23 mouse cellular contexts compared by ENCODE assay signal in genomic region chr6:108350801-108351200, GRCm38 (mm10).
DNase-seq lines count a peak whose midpoint lies in the region; ATAC-seq and TF ChIP-seq lines count a peak whose summit lies in the region.
"Had no signal": no experiment of that assay in that cellular context is flagged by ENCODE, and none has a peak within 500 bp of the region (broad histone marks: within the 10 kb centered on the region; RNA-seq: fewer than 3 reads in every experiment).

No protein-coding gene starts in this region.

- no peak for TF ChIP-seq EP300 in heart, adult 2 months (IDR thresholded peaks at IDR 0.05; ENCODE audit: insufficient read depth, low read depth, low read length)

- no peaks in the 10 kb centered on the region for H3K27me3 ChIP-seq in heart, adult 2 months (ENCODE audit: control insufficient read depth, insufficient read depth, low read length)
- H3K27me3 ChIP-seq: CH12.LX; embryonic facial prominence, embryonic 12.5 days; forebrain, embryonic 13.5 days; forebrain, embryonic 15.5 days; Patski had no signal

- no peaks in the 10 kb centered on the region for H3K79me2 ChIP-seq in heart, adult 2 months (replicated peaks; ENCODE audit: control insufficient read depth, insufficient read depth, low read length)

- TF ChIP-seq CTCF in gastrocnemius, adult 2 months (IDR thresholded peaks at IDR 0.05), result no peak
- TF ChIP-seq CTCF in heart, adult 2 months (IDR thresholded peaks at IDR 0.05), result no peak
- no peak for TF ChIP-seq CTCF in layer of hippocampus, adult 2 months (conservative IDR thresholded peaks at IDR 0.05)

- H3K9ac ChIP-seq in heart, adult 2 months (ENCODE audit: low read depth, low read length), result no peak overlapping the region
- H3K9ac ChIP-seq: embryonic facial prominence, embryonic 12.5 days; forebrain, embryonic 13.5 days; forebrain, embryonic 15.5 days had no signal

- WGBS in heart, adult 2 months, result 47% methylated on average over 2 of the region's 2 CpGs

- peaks cover 13% of the 10 kb centered on the region for H3K36me3 ChIP-seq in heart, adult 2 months (ENCODE audit: control insufficient read depth, insufficient read depth, low read length)
- H3K36me3 ChIP-seq: embryonic facial prominence, embryonic 12.5 days; forebrain, embryonic 15.5 days had no signal

- DNase-seq in gastrocnemius, adult 2 months, result no peak
- DNase-seq in gastrocnemius, postnatal 14 days, result no peak
- peak in 1 of 2 experiments; percentile 15 for DNase-seq in heart, adult 2 months
- DNase-seq in heart, postnatal 25 days (ENCODE audit: low spot score), result no peak
- DNase-seq in layer of hippocampus, adult 2 months (ENCODE audit: low spot score in 2 of 2), result no peak
- no peak for DNase-seq in layer of hippocampus, adult 18-20 months (ENCODE audit: low spot score in 2 of 2)
- DNase-seq in skeletal muscle tissue, adult 2 months (ENCODE audit: low read depth, low spot score), result peak; percentile 15
- DNase-seq: adrenal gland, adult 8-10 months; adrenal gland, postnatal 14 days; adrenal gland, postnatal 36 days; cerebellum, adult 11-12 months; cerebellum, adult 2 months; cerebellum, adult 9-10 months; cerebellum, postnatal 10 days; cerebellum, postnatal 25 days had no signal

- no peak for ATAC-seq in CD4-positive, CD25-positive, alpha-beta regulatory T cell, adult 4 months
- ATAC-seq: activated CD4-positive, CD25-positive, alpha-beta regulatory T cell, adult 4 months; forebrain, embryonic 13.5 days; forebrain, embryonic 15.5 days; Patski had no signal

- H3K27ac ChIP-seq in gastrocnemius, adult 2 months, result peak overlapping the region; percentile 35
- H3K27ac ChIP-seq in heart, adult 2 months, result peak overlapping the region; percentile 46
- H3K27ac ChIP-seq in layer of hippocampus, adult 2 months, result peak overlapping the region; percentile 72; the same call in 1 of the 2 replicates
- H3K27ac ChIP-seq: embryonic facial prominence, embryonic 10.5 days; embryonic facial prominence, embryonic 12.5 days; forebrain, embryonic 13.5 days; forebrain, embryonic 15.5 days had no signal

- intact Hi-C loops in gastrocnemius, adult 2 months (cut with DNase I), result loop anchor here (5.0 kb wide), 1 partner anchor 248 kb away; no protein-coding TSS in a partner anchor
- intact Hi-C loops in gastrocnemius, postnatal 14 days (cut with DNase I; ENCODE audit: low total_unique reads), result no loop called here
- intact Hi-C loops in heart, adult 2 months (cut with DNase I), result no loop called here
- intact Hi-C loops in heart, postnatal 25 days (cut with DNase I), result no loop called here

- H3K4me1 ChIP-seq in heart, adult 2 months (ENCODE audit: control insufficient read depth, insufficient read depth, low read length), result peaks cover 7% of the 10 kb centered on the region
- H3K4me1 ChIP-seq: embryonic facial prominence, embryonic 10.5 days; embryonic facial prominence, embryonic 12.5 days; forebrain, embryonic 13.5 days had no signal

- TF ChIP-seq POLR2A in heart, adult 2 months (IDR thresholded peaks at IDR 0.05; ENCODE audit: insufficient read depth, low read depth, low read length), result no peak

- H3K4me3 ChIP-seq in gastrocnemius, adult 2 months, result no peak overlapping the region
- no peak overlapping the region for H3K4me3 ChIP-seq in heart, adult 2 months
- H3K4me3 ChIP-seq in layer of hippocampus, adult 2 months, result no peak overlapping the region
- H3K4me3 ChIP-seq: embryonic facial prominence, embryonic 10.5 days; embryonic facial prominence, embryonic 12.5 days; forebrain, embryonic 13.5 days; forebrain, embryonic 15.5 days had no signal
